Mouse (Mus musculus) heart, postnatal 25 days (tissue): ENCODE data around the gene Elp4. TPM values are rescaled to one million over a fixed set of nuclear protein-coding genes. Genes with fewer than 3 reads are reported as not detected.

Experiments
- DNase-seq: peaks from one replicate; pipeline ENCODE4 v3.0.0; 2022; ENCODE audit warnings: low spot score
- intact Hi-C: fragments of 180-260 bp; cut with DNase I; formaldehyde crosslinking; loops from one replicate; pipeline ENCODE4 v1.15.1; 2025
- total RNA-seq, 2 experiments: library from RNA; stranded (reverse); gene quantifications; 2 replicates each; pipeline ENCODE4 v1.2.3; 2021

Elp4 gene
- total RNA-seq, 2 experiments from 2014 or later = 11.3 to 14.0 TPM

- intact Hi-C loops = no loop called here
- DNase-seq = no peak
Measured at GRCm38 (mm10) chr2:105749111-105749510, 155.3 kb downstream of the Elp4 start.

DNA sequence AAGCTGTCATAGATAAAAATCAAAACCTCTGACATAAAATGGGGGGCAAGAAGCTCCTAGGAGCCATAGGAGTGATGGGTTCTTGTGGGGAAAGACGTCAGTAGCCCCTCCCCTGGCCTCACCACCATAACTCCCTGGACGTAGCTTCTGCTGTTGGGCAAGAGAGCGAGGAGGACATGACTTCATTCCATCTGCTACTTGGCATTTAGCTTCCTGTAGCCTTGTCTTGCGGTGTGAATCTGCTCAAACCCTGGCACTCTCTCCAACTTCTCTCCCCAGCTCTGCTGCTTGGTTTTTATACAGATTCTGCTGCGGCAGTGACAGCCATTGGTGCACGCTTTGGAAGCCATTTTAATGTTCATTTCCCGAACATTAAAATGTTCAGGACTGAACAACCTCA, 157.5 kb downstream of the Elp4 start:
- DNase-seq = no peak
- intact Hi-C loops = no loop called here

DNA sequence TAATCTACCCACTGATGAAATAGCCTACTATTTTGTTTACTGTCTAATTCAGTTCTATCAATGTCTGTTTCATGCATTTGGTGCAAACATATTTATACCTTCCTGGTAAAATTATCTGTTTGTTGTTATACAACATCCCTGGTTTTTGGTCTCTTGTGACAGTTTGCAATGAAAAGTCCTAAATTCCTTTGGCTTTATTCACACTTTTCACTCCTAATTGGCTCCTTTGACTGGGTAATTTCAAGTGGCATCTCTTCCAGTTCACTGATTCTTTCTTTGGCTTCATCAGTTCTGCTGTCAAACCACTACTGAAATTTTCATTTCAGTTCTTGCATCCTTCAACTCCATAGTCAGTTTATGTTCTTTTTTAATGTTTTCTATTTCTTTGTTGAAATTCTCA, 168.2 kb downstream of the Elp4 start:
- intact Hi-C loops = no loop called here
- no peak for DNase-seq

- DNase-seq = no peak
- intact Hi-C loops = no loop called here
Measured at GRCm38 (mm10) chr2:105730704-105731103, 173.7 kb downstream of the Elp4 start.

DNA sequence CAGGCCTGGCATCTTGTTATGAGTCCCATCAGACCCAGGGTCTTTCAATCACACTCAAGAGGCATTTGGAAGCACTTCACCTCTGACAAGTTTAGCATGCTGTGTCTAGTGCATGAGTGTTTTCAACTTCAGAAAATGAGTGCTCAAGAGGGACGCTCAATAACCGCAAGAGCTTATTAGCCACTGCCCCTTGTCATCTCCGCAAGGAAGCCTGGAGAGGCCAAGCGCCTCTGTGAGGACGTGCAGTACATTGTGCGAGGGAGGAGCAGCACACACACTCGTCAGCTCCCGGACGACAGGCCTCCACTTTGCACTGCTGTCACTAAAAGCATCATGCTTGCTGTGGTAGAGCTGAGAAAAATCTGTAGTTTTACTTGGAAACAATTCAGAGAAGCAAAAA, 177.7 kb downstream of the Elp4 start:
- DNase-seq = no peak
- intact Hi-C loops = no loop called here

DNA sequence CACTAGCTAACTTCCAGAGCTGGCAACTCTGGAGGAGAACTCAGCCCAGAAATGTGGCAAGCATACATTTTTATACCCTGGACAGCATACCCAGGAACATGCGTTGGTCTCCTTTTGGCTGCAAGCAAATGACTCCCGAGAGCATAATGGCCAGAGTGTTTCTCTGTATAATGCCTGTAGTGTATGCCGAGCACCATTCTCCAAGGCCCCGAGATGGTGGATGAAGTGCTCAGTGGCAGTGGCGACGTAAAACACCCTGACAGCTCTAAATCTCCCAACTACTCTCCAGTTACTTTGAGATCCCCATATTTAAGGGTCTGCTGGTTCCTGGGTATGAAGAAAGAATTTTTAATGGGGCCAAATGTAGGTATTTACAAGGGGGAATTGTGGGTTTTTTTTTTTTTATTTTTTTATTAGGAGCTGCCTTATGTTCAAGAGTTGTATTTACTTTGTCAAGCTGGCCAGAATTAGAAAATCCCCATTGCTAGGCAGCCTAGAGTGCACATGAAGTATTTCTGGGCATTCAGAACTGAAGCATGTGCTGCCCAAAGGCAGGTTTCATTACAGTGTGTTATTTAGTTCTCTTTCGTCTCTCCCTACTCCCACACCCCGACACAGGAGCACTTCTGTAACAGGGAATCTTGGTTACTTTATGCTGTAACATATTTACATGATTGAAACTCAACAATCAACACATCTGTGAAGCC, 188.8 kb downstream of the Elp4 start:
- no peak for DNase-seq
- intact Hi-C loops = no loop called here

- intact Hi-C loops = no loop called here
- DNase-seq = no peak
Measured at GRCm38 (mm10) chr2:105710511-105710910, 193.9 kb downstream of the Elp4 start.

GRCm38 (mm10) chr2:105709126-105709525, 195.2 kb downstream of the Elp4 start:
- intact Hi-C loops = no loop called here
- DNase-seq = no peak

DNA sequence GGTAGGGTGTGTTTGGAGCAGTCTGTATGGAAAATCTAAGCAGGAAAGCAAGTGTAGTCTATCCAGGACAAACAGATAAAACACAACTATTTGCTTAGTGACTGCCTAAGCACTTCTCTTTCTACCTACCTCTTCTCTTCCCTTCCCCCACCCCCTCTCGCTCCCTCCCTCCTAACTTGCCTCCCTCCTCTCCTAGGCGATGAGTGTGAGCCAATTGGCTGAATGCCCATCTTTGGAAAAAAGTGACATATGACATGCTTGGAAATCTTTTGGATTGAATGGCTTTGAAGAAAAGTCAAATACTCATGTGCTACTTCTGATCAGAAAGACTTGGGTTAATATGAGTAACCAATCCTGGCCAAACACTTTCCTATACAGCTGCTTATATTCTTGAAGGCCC, 199.0 kb downstream of the Elp4 start:
- DNase-seq = no peak
- intact Hi-C loops = no loop called here

DNA sequence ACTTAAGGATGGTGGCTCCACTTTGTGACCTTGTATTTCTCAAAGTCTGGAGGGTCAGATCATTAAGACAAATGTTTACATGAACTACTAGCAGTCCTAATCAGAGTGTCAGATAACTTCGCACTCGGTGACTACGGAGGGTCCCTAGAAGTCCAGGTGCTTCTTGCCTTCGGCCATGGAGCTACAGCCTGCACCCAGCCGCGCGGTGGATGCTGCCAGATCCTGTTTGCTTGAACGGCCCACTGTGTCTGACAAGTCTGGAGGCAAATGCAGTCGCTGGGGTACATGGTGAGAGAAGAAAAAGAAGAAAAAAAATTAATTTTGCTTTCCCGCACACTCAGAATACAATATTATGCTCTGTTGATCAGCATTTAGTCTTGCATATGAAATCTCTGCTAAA, 201.8 kb downstream of the Elp4 start:
- DNase-seq = no peak
- intact Hi-C loops = no loop called here

GRCm38 (mm10) chr2:105701781-105702180, 202.6 kb downstream of the Elp4 start:
- no peak for DNase-seq
- intact Hi-C loops = no loop called here

- DNase-seq = no peak
- intact Hi-C loops = no loop called here
Measured at GRCm38 (mm10) chr2:105698631-105699030, 205.7 kb downstream of the Elp4 start.

GRCm38 (mm10) chr2:105697741-105698140, 206.6 kb downstream of the Elp4 start:
- intact Hi-C loops = no loop called here

DNA sequence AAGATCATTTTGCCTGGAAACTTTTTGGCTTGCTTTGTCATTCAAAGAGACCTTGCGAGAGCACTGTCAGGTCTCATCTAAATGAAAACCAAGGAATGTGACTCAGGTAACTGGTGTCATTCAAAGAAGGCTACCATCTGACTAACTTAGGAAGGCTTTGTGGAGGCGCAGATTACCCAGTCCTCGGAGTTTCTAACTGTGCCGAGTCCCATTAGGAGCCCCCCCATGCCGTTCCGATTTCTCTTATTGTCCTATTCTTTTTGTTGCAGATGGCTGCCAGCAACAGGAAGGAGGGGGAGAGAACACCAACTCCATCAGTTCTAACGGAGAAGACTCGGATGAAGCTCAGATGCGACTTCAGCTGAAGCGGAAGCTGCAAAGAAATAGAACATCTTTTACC, 213.1 kb downstream of the Elp4 start:
- DNase-seq = no peak
- intact Hi-C loops = no loop called here

More at GRCm38 (mm10) chr2:105697741-105698140, 206.6 kb downstream of the Elp4 start:
- DNase-seq = no peak

GRCm38 (mm10) chr2:105689771-105690639, 214.4 kb downstream of the Elp4 start:
- intact Hi-C loops = loop anchor here (10.0 kb wide), 1 partner anchor 295 kb away; no protein-coding TSS in a partner anchor
- no peak for DNase-seq

DNA sequence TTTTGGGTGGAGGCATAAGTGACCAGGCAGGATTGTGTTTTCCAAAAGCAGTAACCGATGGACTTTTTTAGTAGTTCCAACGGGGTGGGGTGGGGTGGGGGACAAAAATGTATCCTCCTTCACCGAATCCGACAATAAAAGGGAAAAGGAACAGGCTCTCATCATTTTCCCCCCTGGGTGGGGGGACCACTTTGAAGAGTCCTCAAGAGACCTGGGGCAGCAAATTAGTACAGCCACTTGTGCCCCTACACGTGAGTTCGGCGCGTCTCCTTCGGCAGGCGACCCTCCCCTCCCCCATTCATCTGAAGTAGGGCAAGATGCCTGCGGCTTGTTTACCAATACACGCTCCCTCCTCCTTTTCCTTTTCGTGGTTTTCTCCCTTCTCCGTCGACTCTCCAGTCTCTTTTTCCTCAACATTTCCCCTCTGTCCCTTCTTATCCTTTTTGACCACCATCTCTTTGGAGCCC, 215.0 kb downstream of the Elp4 start:
- intact Hi-C loops = loop anchor here (10.0 kb wide), 1 partner anchor 295 kb away; no protein-coding TSS in a partner anchor
- DNase-seq = no peak

DNA sequence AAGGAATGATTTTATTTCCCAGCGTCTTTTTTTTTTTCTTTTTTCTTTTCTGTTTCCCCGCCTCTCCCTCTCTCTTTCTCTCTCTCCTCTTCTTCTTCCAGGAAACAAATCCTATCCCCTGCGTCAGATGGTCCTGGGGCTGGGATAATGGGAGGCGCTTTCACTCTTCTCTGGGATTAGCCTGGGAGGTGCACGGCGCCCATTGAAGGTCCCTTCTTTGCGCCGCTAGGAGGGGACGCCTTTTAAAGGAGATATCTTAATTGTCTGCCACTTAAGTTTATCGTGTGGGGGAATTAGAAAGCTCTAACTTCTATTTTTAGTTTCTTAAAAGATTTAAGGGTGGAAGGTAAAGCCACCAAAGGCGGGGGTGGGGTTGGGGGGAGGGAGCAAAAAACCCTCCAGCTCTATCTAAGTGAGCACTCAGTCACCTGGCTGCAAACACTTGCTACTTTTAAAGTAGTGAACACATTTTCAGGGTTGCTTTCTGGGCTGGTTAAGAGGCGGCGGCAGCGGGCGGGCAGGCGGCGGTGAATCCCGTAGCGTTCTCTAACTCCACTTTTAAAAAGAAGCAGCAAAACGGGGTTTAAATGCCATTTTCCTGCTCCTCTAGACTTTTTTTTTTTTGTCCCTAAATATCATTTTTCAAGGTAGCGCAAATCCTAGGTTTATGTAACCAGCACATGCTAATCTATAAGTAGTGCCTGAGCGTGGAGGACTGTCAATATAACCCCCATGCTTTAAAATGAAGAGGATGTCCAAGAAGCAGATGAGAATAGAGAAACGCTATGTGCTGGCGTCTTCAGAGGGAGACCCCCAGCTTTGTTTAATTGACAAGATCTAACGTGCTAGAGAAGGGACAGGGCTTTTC, 215.7 kb downstream of the Elp4 start:
- DNase-seq = no peak
- intact Hi-C loops = loop anchor here (10.0 kb wide), 1 partner anchor 296 kb away; no protein-coding TSS in a partner anchor

DNA sequence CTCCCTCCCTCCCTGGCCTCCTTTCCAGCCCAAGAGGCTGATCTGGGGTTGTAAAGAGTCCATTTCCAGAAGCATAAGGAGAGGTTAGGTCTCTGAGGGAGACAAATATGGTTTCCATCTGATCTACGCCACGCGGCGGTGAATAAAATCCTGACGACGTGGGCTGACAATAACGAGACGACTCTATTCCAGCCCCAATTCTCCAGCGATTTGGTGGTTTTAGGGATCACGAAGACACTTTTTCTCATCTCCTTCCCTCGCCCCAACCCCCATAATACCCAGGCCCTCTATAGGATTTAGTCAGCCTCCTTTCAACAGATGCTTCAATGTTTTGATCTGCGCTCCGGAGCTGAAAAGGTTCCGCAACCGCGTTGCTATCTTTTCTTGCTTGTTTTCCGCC, 216.4 kb downstream of the Elp4 start:
- no peak for DNase-seq
- intact Hi-C loops = loop anchor here (10.0 kb wide), 1 partner anchor 297 kb away; no protein-coding TSS in a partner anchor

DNA sequence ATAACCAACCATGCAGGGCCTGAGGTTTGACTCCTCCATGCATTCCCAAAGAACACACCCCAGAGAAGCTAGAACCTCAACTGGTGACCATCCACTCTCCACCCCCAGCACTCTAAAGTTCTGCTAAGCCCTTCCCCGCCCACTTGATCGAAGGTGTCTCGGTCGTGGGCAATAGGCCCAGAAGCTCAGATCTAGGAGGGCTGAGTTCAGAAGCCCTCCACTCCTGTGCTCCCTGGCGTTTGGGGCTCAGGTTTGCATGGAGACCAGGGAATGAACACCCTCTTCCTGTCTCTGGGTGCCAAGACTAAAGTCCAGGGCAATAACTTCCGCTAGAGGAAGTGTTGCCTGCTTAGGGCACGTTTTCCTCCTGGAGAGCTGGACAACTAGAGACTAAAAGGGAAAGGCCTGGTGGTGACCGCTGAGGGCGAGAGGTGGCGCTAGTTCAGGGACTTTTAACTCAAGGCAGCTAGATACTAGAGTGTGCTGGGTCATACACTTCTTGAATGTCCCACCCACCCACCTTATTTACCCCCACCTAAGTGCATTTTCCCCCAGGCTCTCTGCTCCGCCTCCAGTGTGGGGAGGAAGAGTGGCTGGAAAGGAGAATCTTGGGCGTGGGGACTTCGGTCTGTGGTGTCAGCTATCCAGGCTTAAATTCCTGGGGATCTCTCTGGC, 216.9 kb downstream of the Elp4 start:
- no peak for DNase-seq
- intact Hi-C loops = loop anchor here (10.0 kb wide), 1 partner anchor 297 kb away; no protein-coding TSS in a partner anchor
